Mouse (Mus musculus): Measurements from ENCODE around the gene Cks1b.
"Not testable (repeated sequence)": the region's sequence is repeated elsewhere in the genome, so short reads cannot be mapped to it uniquely, and the experiment has no call there.

The Cks1b gene

GRCm38 (mm10) chr3:89418170-89418860 lies at the start of gene Cks1b, which contains the start of gene Shc1:
Gene Cks1b, minus strand, starts transcription at chr3:89418383.
Gene Shc1, plus strand, starts transcription at chr3:89418443.
- DNase-seq (ENCODE audit: low read depth, low spot score), result peak; percentile 96

GRCm38 (mm10) chr3:89458965-89459807 lies 41.0 kb upstream of the Cks1b start:
- peak; percentile 98 for DNase-seq (ENCODE audit: low read depth, low spot score)

DNA sequence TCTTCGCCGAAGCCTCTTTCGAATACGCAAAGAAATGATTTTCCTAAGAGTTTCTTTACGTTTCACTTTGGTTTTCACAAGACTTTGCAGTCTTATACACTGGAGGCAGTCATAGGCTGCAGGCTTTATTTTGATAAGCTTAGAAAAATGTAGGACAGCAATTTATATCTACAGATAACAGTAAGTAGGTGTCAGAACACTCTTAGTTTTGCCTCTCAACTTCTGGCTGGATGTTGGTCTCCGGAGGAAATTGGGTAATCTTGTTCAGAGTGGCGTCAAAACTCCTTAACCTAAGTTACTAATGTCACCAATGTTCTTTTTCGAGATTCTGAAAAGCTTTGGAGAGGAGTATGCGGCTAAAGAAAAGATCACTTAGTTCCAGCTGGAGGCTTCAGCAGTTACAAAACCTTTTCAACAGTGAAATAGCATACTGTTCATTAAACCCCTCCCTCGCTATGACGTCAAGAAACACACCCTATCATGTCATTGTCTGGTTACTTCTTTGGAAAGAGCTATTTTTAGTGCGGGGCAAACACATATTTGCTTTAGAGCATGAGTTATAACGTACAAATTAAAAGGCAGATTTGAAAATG lies 40.3 kb upstream of the Cks1b start:
- no peak for DNase-seq (ENCODE audit: low read depth, low spot score)

GRCm38 (mm10) chr3:89456726-89457665 lies 38.8 kb upstream of the Cks1b start:
- peak; percentile 92 for DNase-seq (ENCODE audit: low read depth, low spot score)

- DNase-seq (ENCODE audit: low read depth, low spot score), result no peak
These were observed 37.7 kb upstream of the Cks1b start for GRCm38 (mm10) chr3:89455786-89456285.

DNA sequence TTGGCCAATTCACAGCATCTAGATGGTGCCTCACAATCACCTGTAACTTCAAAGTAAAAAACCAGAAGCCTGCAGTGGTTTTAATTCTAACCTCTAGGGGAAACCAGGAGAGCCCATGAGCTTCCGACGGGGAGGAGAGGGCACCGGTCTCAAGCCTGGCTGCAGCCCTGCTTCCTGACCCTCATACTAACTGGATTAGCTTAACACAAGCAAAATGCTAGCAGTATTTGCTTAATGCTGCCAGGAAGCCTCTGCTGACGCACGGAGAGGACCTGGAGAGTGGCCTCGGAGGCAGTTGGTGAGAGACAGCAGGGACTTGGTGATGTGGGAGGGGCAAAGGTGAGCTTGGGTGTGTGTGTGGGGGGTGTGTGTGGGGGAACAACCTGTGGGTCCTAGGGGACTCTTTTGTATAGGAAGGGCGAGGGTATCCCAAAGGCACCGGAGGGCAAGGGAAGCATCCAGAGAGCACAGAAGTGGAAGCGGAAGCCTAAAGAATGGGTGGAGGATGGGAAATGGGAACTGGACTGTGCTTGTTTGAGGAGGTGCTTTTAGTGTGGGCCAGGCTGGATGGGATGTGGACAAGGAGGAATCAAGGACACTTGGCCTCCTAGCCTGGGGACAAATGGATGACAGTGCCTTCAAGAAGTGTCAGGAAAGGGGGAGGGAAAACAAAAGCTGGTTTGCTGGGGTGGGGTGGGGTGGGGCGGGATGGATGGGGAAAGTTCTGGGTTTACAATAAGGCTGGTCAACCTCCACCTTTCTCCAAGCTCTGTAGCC lies 36.4 kb upstream of the Cks1b start, which contains the start of gene Pmvk:
TSS of gene Pmvk (plus strand) at position 141 of the 777 bp plus-strand sequence.
- DNase-seq (ENCODE audit: low read depth, low spot score), result no peak

DNA sequence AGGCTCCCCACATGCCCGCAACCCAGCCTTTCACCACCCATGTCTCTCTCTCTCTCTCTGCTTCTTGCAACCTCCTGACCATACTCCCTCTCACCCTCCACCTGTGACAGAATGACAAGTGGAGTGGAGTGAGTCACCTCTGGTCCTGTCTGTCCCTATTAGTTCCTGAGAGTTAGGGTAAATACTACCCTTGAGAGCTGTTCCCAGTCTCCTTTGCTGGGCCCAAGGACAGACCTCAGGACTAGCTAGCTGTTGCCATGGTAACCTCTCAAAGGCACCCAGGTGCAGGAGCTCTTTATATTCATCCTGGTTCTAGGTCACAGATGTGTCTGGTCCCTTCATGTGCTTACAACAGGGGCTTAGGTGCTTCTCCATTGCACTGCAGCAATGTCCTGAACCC lies 33.7 kb upstream of the Cks1b start:
- no peak for DNase-seq (ENCODE audit: low read depth, low spot score)

- DNase-seq (ENCODE audit: low read depth, low spot score), result peak; percentile 86
These were observed 31.4 kb upstream of the Cks1b start for GRCm38 (mm10) chr3:89449541-89449940.

GRCm38 (mm10) chr3:89448720-89449537 lies 30.7 kb upstream of the Cks1b start:
- peak; percentile 53 for DNase-seq (ENCODE audit: low read depth, low spot score)

GRCm38 (mm10) chr3:89440691-89441090 lies 22.5 kb upstream of the Cks1b start:
- DNase-seq (ENCODE audit: low read depth, low spot score), result no peak

- DNase-seq (ENCODE audit: low read depth, low spot score), result peak; percentile 77
These were observed 19.1 kb upstream of the Cks1b start for GRCm38 (mm10) chr3:89437269-89437668.

GRCm38 (mm10) chr3:89436176-89437113 lies 18.3 kb upstream of the Cks1b start, which contains the start of gene Pbxip1:
Gene Pbxip1, plus strand, starts transcription at chr3:89436706.
- DNase-seq (ENCODE audit: low read depth, low spot score), result peak; percentile 85

DNA sequence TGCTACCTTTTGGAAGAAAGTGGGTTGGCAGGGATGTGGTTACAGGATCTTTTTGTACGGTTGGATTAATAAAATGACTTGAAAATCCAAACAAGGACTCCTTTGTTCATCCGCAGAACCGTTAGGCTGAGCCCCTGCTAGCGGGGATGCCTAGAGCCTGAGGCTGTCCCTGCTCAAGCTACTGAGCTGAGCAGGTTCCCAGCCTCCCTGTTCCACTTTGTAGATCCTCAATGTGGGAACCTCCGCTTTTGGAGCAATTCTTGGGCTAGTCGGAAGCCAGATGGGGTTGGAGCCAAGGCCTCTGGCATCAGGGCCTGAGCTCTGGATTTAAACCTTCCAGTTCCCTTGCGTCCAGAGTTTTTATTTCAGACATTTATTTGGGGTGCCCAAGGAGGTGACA lies 16.9 kb upstream of the Cks1b start:
- DNase-seq (ENCODE audit: low read depth, low spot score), result no peak

- no peak for DNase-seq (ENCODE audit: low read depth, low spot score)
These were observed 16.3 kb upstream of the Cks1b start for GRCm38 (mm10) chr3:89434532-89434931.

DNA sequence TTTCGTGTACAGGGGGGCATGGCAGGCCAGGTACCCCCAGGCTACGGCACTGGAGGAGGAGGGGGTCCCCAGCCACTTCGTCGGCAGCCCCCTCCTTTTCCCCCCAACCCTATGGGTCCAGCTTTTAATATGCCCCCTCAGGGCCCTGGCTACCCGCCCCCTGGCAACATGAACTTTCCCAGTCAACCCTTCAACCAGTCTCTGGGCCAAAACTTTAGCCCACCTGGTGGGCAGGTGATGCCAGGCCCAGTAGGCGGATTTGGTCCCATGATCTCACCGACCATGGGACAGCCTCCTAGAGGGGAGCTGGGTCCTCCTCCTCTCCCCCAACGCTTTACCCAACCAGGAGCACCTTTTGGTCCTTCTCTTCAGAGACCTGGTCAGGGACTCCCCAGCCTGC lies 14.4 kb upstream of the Cks1b start:
- DNase-seq (ENCODE audit: low read depth, low spot score), result no peak

- DNase-seq (ENCODE audit: low read depth, low spot score), result peak; percentile 96
These were observed 12.3 kb upstream of the Cks1b start, which contains the start of gene Pygo2 for GRCm38 (mm10) chr3:89430171-89431159. Gene Pygo2, plus strand, starts transcription at chr3:89430214.

GRCm38 (mm10) chr3:89429021-89429420 lies 10.8 kb upstream of the Cks1b start:
- not testable (repeated sequence) for DNase-seq (ENCODE audit: low read depth, low spot score)

Data from CD4-positive, CD25-positive, alpha-beta regulatory T cell, adult 2 months (primary cell).